Mouse (Mus musculus): ENCODE results near the gene B4galt1. TPM values are rescaled to one million over a fixed set of nuclear protein-coding genes. Genes with fewer than 3 reads are reported as not detected.

The B4galt1 gene
- polyA plus RNA-seq, 2 experiments, result 14.3 to 30.3 TPM

- Histone ChIP-seq H3K27ac (no peak overlapping the region), H3K27me3 (ENCODE audit: control insufficient read depth, insufficient read depth, low read length) (no peaks in the 10 kb centered on the region), H3K36me3 (replicated peaks; ENCODE audit: control insufficient read depth, insufficient read depth, low read depth) (peaks cover 60% of the 10 kb centered on the region), H3K9ac (replicated peaks) (no peak overlapping the region), H3K4me1 (replicated peaks; ENCODE audit: control insufficient read depth in 2 of 2, insufficient read depth in 2 of 2, low read length in 1 of 2) (peaks cover 3 to 25% of the 10 kb centered on the region in 2 experiments; a peak in 3 of 4 replicates), H3K4me2 (ENCODE audit: low read depth) (no peak overlapping the region), H3K4me3 (ENCODE audit: insufficient read depth in 1 of 2, low read depth in 2 of 2, low read length in 2 of 2) (no peak overlapping the region), H3K9me3 (ENCODE audit: control insufficient read depth, low read length) (no peaks in the 10 kb centered on the region)
- no peak for DNase-seq (ENCODE audit: low read depth in 3 of 3, low spot score in 3 of 3)
- no peak for TF ChIP-seq CTCF (IDR thresholded peaks at IDR 0.05; ENCODE audit: low read depth)
- no peak for TF ChIP-seq EP300 (IDR thresholded peaks at IDR 0.05; ENCODE audit: low read depth)
- WGBS (ENCODE audit: insufficient replicate concordance), result 40% methylated on average over 6 of the region's 6 CpGs
- ATAC-seq (ENCODE audit: insufficient read depth), result no peak
Measured at GRCm38 (mm10) chr4:40818421-40818820, 35.4 kb downstream of the B4galt1 start.

- Histone ChIP-seq H3K9me3 (ENCODE audit: control insufficient read depth, low read length) (no peaks in the 10 kb centered on the region), H3K27ac (no peak overlapping the region), H3K27me3 (ENCODE audit: control insufficient read depth, insufficient read depth, low read length) (no peaks in the 10 kb centered on the region), H3K4me1 (replicated peaks; ENCODE audit: control insufficient read depth in 2 of 2, insufficient read depth in 2 of 2, low read length in 1 of 2) (peaks cover 3 to 25% of the 10 kb centered on the region in 2 experiments; a peak in 3 of 4 replicates), H3K9ac (replicated peaks) (no peak overlapping the region), H3K4me3 (ENCODE audit: insufficient read depth in 1 of 2, low read depth in 2 of 2, low read length in 2 of 2) (no peak overlapping the region), H3K36me3 (replicated peaks; ENCODE audit: control insufficient read depth, insufficient read depth, low read depth) (peaks cover 61% of the 10 kb centered on the region), H3K4me2 (ENCODE audit: low read depth) (no peak overlapping the region)
- DNase-seq (ENCODE audit: low read depth in 3 of 3, low spot score in 3 of 3), result no peak
- TF ChIP-seq EP300 (IDR thresholded peaks at IDR 0.05; ENCODE audit: low read depth) (no peak), CTCF (IDR thresholded peaks at IDR 0.05; ENCODE audit: low read depth) (no peak)
- ATAC-seq (ENCODE audit: insufficient read depth), result no peak
- 86% methylated on average over 12 of the region's 12 CpGs for WGBS (ENCODE audit: insufficient replicate concordance)
Measured at GRCm38 (mm10) chr4:40817936-40818335, 35.9 kb downstream of the B4galt1 start.

- peaks cover 3 to 24% of the 10 kb centered on the region in 2 experiments; a peak in 3 of 4 replicates for H3K4me1 ChIP-seq (replicated peaks; ENCODE audit: control insufficient read depth in 2 of 2, insufficient read depth in 2 of 2, low read length in 1 of 2)
- no peak overlapping the region for H3K9ac ChIP-seq (replicated peaks)
- peak overlapping the region; percentile 9; the same call in 1 of the 2 replicates for H3K4me2 ChIP-seq (ENCODE audit: low read depth)
- DNase-seq (ENCODE audit: low read depth in 3 of 3, low spot score in 3 of 3) (no peak), ATAC-seq (ENCODE audit: insufficient read depth) (no peak)
- no peaks in the 10 kb centered on the region for H3K27me3 ChIP-seq (ENCODE audit: control insufficient read depth, insufficient read depth, low read length)
- H3K9me3 ChIP-seq (ENCODE audit: control insufficient read depth, low read length), result no peaks in the 10 kb centered on the region
- 36% methylated on average over 12 of the region's 12 CpGs for WGBS (ENCODE audit: insufficient replicate concordance)
- peaks cover 66% of the 10 kb centered on the region for H3K36me3 ChIP-seq (replicated peaks; ENCODE audit: control insufficient read depth, insufficient read depth, low read depth)
- no peak overlapping the region for H3K4me3 ChIP-seq (ENCODE audit: insufficient read depth in 1 of 2, low read depth in 2 of 2, low read length in 2 of 2)
- H3K27ac ChIP-seq, result no peak overlapping the region
- TF ChIP-seq EP300 (IDR thresholded peaks at IDR 0.05; ENCODE audit: low read depth), result no peak
- no peak for TF ChIP-seq CTCF (IDR thresholded peaks at IDR 0.05; ENCODE audit: low read depth)
Measured at GRCm38 (mm10) chr4:40815775-40816372, 37.9 kb downstream of the B4galt1 start.

GRCm38 (mm10) chr4:40815120-40815519 lies 38.7 kb downstream of the B4galt1 start:
- 50% methylated on average over 3 of the region's 3 CpGs for WGBS (ENCODE audit: insufficient replicate concordance)
- no peak for ATAC-seq (ENCODE audit: insufficient read depth)
- Histone ChIP-seq H3K27ac (no peak overlapping the region), H3K36me3 (replicated peaks; ENCODE audit: control insufficient read depth, insufficient read depth, low read depth) (peaks cover 66% of the 10 kb centered on the region), H3K27me3 (ENCODE audit: control insufficient read depth, insufficient read depth, low read length) (no peaks in the 10 kb centered on the region), H3K4me2 (ENCODE audit: low read depth) (peak overlapping the region; percentile 9; the same call in 1 of the 2 replicates), H3K9ac (replicated peaks) (no peak overlapping the region), H3K4me3 (ENCODE audit: insufficient read depth in 1 of 2, low read depth in 2 of 2, low read length in 2 of 2) (no peak overlapping the region), H3K4me1 (replicated peaks; ENCODE audit: control insufficient read depth in 2 of 2, insufficient read depth in 2 of 2, low read length in 1 of 2) (peaks cover 3 to 21% of the 10 kb centered on the region in 2 experiments; a peak in 3 of 4 replicates), H3K9me3 (ENCODE audit: control insufficient read depth, low read length) (no peaks in the 10 kb centered on the region)
- TF ChIP-seq CTCF (IDR thresholded peaks at IDR 0.05; ENCODE audit: low read depth) (no peak), EP300 (IDR thresholded peaks at IDR 0.05; ENCODE audit: low read depth) (no peak)
- no peak for DNase-seq (ENCODE audit: low read depth in 3 of 3, low spot score in 3 of 3)

- WGBS (ENCODE audit: insufficient replicate concordance), result 78% methylated on average over 6 of the region's 6 CpGs
- no peak for ATAC-seq (ENCODE audit: insufficient read depth)
- H3K27ac ChIP-seq, result no peak overlapping the region
- peaks cover 3 to 16% of the 10 kb centered on the region in 2 experiments; a peak in 3 of 4 replicates for H3K4me1 ChIP-seq (replicated peaks; ENCODE audit: control insufficient read depth in 2 of 2, insufficient read depth in 2 of 2, low read length in 1 of 2)
- DNase-seq (ENCODE audit: low read depth in 3 of 3, low spot score in 3 of 3), result no peak
- H3K27me3 ChIP-seq (ENCODE audit: control insufficient read depth, insufficient read depth, low read length), result no peaks in the 10 kb centered on the region
- TF ChIP-seq CTCF (IDR thresholded peaks at IDR 0.05; ENCODE audit: low read depth) (no peak), EP300 (IDR thresholded peaks at IDR 0.05; ENCODE audit: low read depth) (no peak)
- H3K4me3 ChIP-seq (ENCODE audit: insufficient read depth in 1 of 2, low read depth in 2 of 2, low read length in 2 of 2), result no peak overlapping the region
- no peak overlapping the region for H3K9ac ChIP-seq (replicated peaks)
- peaks cover 66% of the 10 kb centered on the region for H3K36me3 ChIP-seq (replicated peaks; ENCODE audit: control insufficient read depth, insufficient read depth, low read depth)
- H3K4me2 ChIP-seq (ENCODE audit: low read depth), result no peak overlapping the region
- no peaks in the 10 kb centered on the region for H3K9me3 ChIP-seq (ENCODE audit: control insufficient read depth, low read length)
Measured at GRCm38 (mm10) chr4:40814359-40814758, 39.4 kb downstream of the B4galt1 start.
